Mouse (Mus musculus) brain, embryonic 14.5 days (tissue): ENCODE measurements around the gene Cidec. TPM values are rescaled to one million over a fixed set of nuclear protein-coding genes. Genes with fewer than 3 reads are reported as not detected.

ENCODE experiments used
- DNase-seq: peaks from one replicate; pipeline ENCODE4 v3.0.0-alpha.2; 2011; ENCODE audit warnings: low read depth
- CTCF ChIP-seq: fragments of 200-500 bp; IDR thresholded peaks from 2 replicates; pipeline ENCODE4 v1.5.1; 2012; ENCODE audit warnings: inconsistent platforms, mild to moderate bottlenecking, moderate library complexity, borderline replicate concordance; ENCODE audit not compliant: insufficient read depth, insufficient read length; ENCODE audit errors: extremely low read depth
- POLR2A ChIP-seq: fragments of 200-500 bp; IDR thresholded peaks from 2 replicates; pipeline ENCODE4 v1.6.1; 2012; ENCODE audit warnings: mild to moderate bottlenecking, inconsistent platforms, borderline replicate concordance; ENCODE audit not compliant: poor library complexity, insufficient read depth, insufficient read length, severe bottlenecking; ENCODE audit errors: extremely low read depth
- polyA plus RNA-seq: library from polyadenylated mRNA; depleted of rRNA; stranded (reverse); fragments of >200 nt; gene quantifications from 2 replicates; pipeline ENCODE4 v1.2.3, GENCODE M21; 2012

Gene Cidec
- polyA plus RNA-seq, 1 experiment = 0.07 TPM

DNA sequence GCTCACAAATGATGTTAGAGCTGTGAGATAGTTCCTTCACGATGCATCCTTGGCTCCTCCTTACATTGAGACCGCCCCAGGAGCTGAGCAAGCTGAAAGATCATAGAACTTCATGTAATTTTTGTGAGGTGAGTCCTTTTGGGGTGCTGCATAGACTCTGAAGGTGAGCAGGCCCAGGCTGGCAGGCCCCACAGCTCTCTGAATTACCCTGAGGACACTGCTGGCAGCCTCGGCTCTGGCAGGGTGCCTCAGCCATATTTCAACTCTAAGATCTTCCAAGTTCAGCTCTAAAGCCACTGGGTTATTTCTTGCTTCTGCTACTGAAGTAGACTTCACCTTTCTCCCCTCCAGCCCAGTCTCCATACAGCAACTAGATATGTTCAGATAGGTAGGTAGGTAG lies 5.1 kb upstream of the Cidec start:
- TF ChIP-seq POLR2A = no peak
- TF ChIP-seq CTCF = no peak
- DNase-seq = no peak

DNA sequence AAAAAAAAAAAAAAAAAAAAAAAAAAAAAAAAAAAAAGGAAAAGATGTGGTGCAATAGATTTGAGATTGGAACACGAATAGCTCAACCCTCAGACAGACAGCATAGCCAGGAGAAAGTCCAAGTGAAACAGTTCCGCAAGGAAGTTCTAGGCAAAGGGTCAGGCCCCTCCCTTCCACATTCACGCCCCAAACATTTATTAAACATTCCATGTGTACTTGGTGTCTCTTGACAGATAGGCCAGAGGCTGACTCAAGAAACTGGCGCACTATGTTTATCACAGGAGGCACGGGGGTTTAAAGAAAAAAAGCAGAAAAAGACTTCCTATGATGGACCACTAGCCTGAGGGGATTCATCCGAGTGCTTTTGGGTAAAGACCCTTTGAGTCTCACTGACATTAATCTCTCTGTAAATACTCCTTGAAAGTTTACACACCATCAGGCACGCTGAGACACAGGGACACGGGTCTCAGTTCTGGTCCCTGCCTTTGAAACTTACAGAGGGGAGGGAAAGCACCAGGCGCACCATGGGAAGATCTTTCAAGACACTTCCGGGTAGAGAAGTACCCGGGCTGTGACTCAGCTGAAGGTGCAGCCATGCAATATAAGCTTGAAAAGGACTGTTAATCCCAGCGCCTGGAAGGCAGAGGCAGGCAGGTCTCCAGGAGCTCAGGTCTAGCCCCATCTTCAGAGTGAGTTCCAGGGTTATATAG lies 3.3 kb upstream of the Cidec start:
- TF ChIP-seq POLR2A (no peak), CTCF (no peak)
- DNase-seq = no peak

DNA sequence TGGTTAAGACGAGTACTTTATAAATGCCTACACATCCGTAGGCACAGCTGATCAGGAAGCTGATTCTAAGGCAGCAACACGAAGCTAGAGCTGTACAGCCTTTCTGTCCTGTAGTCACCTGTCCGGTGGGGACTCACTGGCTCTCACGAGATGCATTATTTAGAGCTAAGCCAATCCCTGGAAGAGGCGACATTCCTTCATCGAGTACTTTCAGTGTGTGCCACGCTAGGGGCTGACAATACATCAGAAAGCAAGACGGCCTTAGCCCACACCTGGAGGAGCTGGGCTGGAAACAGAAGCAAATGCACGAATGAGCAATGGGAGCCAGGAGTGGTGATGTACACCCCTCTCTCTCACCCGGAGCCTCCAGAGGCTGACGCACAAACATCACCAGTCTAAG lies 1.6 kb upstream of the Cidec start:
- TF ChIP-seq CTCF (no peak), POLR2A (no peak)
- DNase-seq = no peak

DNA sequence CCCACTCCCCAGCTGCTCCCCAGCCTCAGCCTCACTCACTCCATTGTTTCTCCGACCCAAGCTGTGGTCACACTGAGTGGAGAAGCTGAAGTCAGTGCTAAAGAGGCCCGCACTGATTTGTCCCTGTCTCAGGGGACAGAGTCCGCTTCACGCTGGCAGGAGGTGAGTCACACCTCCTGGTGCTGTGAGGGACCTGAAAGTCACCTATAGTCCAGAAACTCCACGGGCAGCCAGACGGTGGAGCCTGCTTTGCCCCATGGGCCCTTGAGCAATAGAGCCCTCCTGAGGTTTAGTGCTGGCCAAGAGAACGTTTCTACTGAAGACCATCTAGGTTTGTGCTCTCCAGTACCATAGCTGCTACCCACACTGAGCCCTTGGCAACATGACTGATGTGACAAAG lies 869 bp downstream of the Cidec start:
- TF ChIP-seq CTCF = no peak
- no peak for TF ChIP-seq POLR2A

DNA sequence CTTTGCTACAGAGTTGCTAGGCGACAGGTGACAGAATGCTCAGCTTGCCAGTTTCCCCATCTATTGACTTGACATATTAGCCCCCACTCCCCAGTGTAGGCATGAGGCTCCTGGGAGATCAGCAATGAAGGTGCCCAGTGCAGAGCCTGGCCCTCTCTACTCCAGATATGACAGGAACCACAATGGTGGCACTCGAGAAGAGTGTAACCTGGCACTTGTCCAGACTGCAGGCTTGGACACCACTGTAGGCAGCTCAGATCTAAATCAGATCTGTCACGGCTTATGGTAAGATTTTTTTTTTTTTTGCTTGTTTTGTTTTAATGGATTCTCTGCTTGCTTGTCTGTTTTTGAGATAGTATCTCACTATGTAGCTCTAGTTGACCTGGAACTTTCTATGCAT lies 1.9 kb downstream of the Cidec start:
- no peak for DNase-seq

More for the DNA sequence above, 869 bp downstream of the Cidec start:
- no peak for DNase-seq

DNA sequence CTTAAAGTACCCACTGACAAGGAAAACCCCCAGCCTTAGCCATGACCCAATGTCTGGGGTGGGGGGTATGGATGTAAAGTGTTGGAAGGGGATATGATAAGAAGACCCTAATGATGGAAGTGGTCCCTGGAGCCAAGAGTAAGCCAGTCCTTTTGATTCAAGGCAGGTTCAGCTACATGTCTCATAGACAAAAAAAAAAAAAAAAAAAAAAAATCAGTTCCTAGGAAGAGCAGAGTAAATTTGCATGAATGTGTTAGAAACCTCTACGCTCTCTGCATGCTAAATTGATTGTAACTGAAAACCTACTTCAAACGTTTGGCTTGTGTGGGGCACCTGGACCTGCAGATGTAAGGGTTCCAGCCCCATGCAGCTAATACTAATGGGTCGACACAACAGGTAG lies 3.8 kb downstream of the Cidec start:
- DNase-seq = no peak
- TF ChIP-seq POLR2A = no peak
- TF ChIP-seq CTCF = no peak

More for the DNA sequence above, 1.9 kb downstream of the Cidec start:
- TF ChIP-seq POLR2A = no peak
- TF ChIP-seq CTCF = no peak

DNA sequence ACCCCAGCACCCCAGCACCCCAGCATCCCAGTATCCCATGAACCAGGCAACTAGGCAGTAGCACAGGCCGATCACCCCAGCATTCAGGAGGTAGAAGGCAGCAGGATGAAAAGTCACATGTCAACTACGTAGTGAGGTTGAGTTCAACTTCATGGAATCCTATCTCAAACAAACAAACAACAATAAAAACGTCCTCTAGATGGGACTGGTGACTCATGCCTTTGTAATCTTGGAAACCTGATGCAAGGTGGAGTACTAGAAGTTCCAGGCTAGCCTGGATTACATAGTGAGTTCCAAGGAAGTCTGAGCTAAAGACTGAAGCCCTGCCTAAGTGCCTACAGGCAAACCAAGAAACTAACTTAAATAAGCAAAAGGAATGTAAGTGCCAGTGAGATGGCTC lies 4.7 kb downstream of the Cidec start:
- DNase-seq = no peak
- TF ChIP-seq CTCF = no peak
- TF ChIP-seq POLR2A = no peak

DNA sequence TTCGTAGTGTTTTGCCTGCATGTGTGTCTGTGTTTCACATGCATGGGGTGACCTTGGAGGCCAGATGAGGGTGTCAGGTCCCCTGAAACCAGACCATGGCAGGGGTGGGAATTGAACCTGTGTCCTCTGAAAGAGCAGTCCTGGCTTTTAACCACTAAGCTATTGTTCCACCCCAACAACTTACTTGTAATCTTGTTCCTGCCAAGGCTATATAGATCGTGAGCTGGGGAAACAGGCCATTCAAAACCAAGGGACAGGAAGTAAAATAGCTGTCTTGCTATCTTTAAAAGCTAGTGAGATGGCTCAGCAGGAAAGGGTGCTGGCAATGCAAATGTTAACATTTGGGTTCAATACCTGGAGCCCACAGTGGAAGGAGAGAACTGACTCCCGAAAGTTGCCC lies 5.6 kb downstream of the Cidec start:
- no peak for DNase-seq
- TF ChIP-seq CTCF (no peak), POLR2A (no peak)

DNA sequence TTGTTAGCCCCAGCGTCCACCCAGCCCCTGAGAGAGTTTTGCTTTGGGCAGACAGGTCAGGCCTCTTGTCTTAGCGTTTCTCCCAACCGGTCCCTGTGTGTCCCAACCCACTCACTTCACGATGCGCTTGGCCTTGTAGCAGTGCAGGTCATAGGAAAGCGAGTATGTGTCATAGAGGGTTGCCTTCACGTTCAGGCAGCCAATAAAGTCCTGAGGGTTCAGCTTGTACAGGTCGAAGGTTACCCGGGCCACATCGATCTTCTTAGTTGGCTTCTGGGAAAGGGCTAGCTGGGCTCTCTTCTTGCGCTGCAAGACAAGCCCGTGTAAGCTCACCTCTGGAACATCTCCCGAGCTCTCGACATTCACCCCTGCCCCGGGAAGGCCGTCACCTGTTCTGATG lies 7.6 kb downstream of the Cidec start:
- TF ChIP-seq CTCF (no peak), POLR2A (no peak)
- no peak for DNase-seq

DNA sequence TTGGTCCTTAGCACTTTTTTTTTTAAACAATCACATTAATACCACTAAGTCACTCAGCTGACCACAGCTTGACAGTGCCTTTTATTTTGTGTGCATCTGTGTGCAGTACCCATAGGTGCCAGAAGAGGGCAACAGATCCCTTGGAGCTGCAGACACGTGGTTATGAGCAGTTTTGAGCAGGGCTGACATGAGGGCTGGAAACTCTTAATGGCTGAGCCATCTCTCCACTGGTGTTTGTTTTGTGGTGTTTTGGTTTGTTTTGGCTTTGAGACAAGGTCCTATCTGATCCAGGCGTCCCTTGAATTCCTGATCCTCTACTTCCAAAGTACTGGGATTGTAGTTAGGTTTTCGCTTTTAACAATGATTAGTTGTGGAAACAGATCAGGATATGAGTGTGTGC lies 8.2 kb downstream of the Cidec start:
- DNase-seq = peak; percentile 22
- TF ChIP-seq POLR2A (no peak), CTCF (peak; percentile 67; the same call in 1 of the 2 replicates)

DNA sequence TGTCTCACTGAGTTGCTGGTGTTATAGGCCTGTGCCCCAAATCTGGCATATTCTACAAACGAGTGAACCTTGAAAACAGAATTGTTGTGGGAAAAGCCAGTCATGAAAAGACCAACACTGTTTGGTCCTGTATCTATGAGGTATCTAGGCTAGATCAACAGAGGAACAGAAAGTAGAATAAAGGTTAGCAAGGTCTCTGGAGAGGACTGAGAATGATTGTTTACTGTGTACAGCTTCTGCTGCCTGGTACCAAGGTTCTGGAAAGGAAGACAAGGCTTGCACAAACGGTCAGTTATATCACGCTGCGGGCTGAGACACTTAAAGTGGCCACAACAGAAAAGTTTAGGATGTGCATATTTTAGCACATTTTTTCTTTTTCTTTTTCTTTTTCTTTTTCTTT lies 8.9 kb downstream of the Cidec start:
- TF ChIP-seq CTCF (no peak), POLR2A (no peak)
- DNase-seq = no peak

DNA sequence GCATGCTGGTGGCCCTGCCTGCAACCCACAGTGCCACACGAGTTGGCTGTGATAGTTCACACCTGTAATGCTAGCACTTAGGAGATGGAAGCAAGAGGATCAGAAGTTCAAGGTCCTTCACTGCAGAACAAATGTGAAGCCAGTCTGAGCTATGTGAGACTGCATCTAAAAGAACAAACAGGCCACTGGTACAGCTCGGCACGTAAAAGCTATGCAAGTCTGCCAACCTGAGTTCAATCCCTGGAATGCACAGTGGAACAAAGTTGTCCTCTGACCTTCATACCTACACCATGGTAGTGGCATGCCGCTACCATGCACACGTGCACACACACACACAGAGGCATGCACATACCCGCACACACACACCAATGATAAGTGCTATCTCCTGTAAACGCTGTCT lies 11.4 kb downstream of the Cidec start:
- no peak for DNase-seq
- no peak for TF ChIP-seq POLR2A
- TF ChIP-seq CTCF = no peak
